Mouse (Mus musculus) heart, embryonic 14.5 days (tissue): Measurements from ENCODE around the gene Tiprl. TPM values are rescaled to one million over a fixed set of nuclear protein-coding genes. Genes with fewer than 3 reads are reported as not detected.

Experiments used
- ATAC-seq: fragments of 200-750 bp; cut with Nextera tagmentation; 2 replicates; pipeline ENCODE4 v1.8.0; 2017; ENCODE audit warnings: low read depth, moderate TSS enrichment; ENCODE audit not compliant: insufficient number of reproducible peaks, insufficient read depth, low FRiP score
- H3K27ac ChIP-seq, 2 experiments: fragments of 200-500 bp in 1 of 2; fragments of 300-500 bp in 1 of 2; sonication (generic) in 1 of 2; replicated peaks in 1 of 2; 2 replicates each; pipeline ENCODE4 v1.5.1; 2012 to 2014; ENCODE audit warnings: low read depth in 2 of 2, low read length in 2 of 2, control low read depth in 1 of 2, mild to moderate bottlenecking in 1 of 2, mixed read lengths in 1 of 2; ENCODE audit not compliant: control insufficient read depth in 1 of 2, insufficient read depth in 1 of 2
- H3K27me3 ChIP-seq: fragments of 300-500 bp; sonication (generic); 2 replicates; pipeline ENCODE4 v1.6.1; 2014; ENCODE audit warnings: mild to moderate bottlenecking, low read length, control low read depth; ENCODE audit not compliant: control insufficient read depth, insufficient read depth
- H3K36me3 ChIP-seq: fragments of 300-500 bp; sonication (generic); 2 replicates; pipeline ENCODE4 v1.6.1; 2014; ENCODE audit warnings: mild to moderate bottlenecking, control low read depth, low read length, mixed read lengths; ENCODE audit not compliant: control insufficient read depth, insufficient read depth
- H3K4me1 ChIP-seq, 2 experiments: fragments of 200-500 bp in 1 of 2; fragments of 300-500 bp in 1 of 2; sonication (generic) in 1 of 2; 2 replicates each; pipeline ENCODE4 v1.6.1; 2012 to 2014; ENCODE audit warnings: low read length in 2 of 2, control low read depth in 1 of 2, mixed read lengths in 1 of 2; ENCODE audit not compliant: control insufficient read depth in 2 of 2, insufficient read depth in 2 of 2
- H3K4me2 ChIP-seq: fragments of 300-500 bp; sonication (generic); 2 replicates; pipeline ENCODE4 v1.6.1; 2014; ENCODE audit warnings: mild to moderate bottlenecking, low read length
- H3K4me3 ChIP-seq, 2 experiments: fragments of 200-500 bp in 1 of 2; fragments of 300-500 bp in 1 of 2; sonication (generic) in 1 of 2; 2 replicates each; pipeline ENCODE4 v1.5.1; 2012 to 2014; ENCODE audit warnings: low read length in 2 of 2, mild to moderate bottlenecking in 2 of 2, control low read depth in 1 of 2, low read depth in 1 of 2, moderate library complexity in 1 of 2; ENCODE audit not compliant: control insufficient read depth in 1 of 2, insufficient read depth in 1 of 2
- H3K9ac ChIP-seq: fragments of 300-500 bp; sonication (generic); 2 replicates; pipeline ENCODE4 v1.6.1; 2014; ENCODE audit warnings: mild to moderate bottlenecking, low read length
- H3K9me3 ChIP-seq: fragments of 300-500 bp; sonication (generic); 2 replicates; pipeline ENCODE4 v1.6.1; 2016; ENCODE audit warnings: low read length, control low read depth; ENCODE audit not compliant: control insufficient read depth
- WGBS: fragments of 180-500 bp; shearing (Covaris S2); extraction: QIAGEN DNeasy Blood & Tissue Kit; methylation state at CpG from one replicate; pipeline ENCODE4 v1.1.7; 2014; 5-methylcytosine and 5-hydroxymethylcytosine counted together
- polyA plus RNA-seq: library from polyadenylated mRNA; unstranded; fragments of >200 nt; fragmentation: Nextera tagmentation; extraction: Ambion mirVana; gene quantifications from 2 replicates; pipeline ENCODE4 v1.2.1, GENCODE M21; 2014

Tiprl gene
- polyA plus RNA-seq, 1 experiment from 2014 or later: 89.7 TPM

- no peak overlapping the region for H3K9ac ChIP-seq
- no peak overlapping the region for H3K4me2 ChIP-seq
- WGBS: 81% methylated on average over 6 of the region's 6 CpGs
- no peaks in the 10 kb centered on the region for H3K9me3 ChIP-seq
- no peaks in the 10 kb centered on the region for H3K4me1 ChIP-seq
- no peak overlapping the region for H3K4me3 ChIP-seq
- no peaks in the 10 kb centered on the region for H3K36me3 ChIP-seq
- no peak overlapping the region for H3K27ac ChIP-seq
- no peaks in the 10 kb centered on the region for H3K27me3 ChIP-seq
- ATAC-seq: no peak
Observed at GRCm38 (mm10) chr1:165274946-165275345, 38.1 kb upstream of the Tiprl start.

DNA sequence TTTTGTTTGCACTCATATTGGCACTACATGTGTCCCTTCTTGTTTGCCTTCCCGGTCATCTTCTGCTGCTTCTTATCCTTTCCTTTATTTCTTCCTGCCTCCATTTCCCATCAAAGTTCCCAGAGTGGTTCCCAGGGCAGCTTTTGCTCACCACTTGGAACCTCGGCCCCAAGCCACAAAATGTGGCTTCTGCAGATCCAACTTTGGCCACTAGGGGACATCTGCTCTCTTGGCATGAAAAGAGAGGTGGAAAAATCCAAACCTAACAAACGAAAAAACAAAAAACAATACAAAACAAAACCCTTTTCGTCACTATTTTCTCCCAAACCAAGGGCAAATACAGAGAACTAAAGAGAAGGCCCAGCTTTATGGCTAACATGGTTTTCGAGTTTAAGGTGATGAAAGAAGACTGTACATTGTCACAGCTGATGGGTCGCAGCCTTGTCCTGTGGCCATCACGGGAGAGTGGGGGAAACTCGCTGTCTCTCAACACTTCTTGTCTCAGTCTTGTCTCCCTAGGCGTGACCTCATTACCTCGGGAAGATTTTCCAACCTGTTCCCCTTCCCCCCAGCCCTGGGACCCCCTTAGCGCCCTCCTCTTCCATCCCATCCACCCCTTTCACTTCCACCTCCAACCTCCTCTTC lies 15.4 kb upstream of the Tiprl start:
- no peak for ATAC-seq
- Histone ChIP-seq H3K9me3 (no peaks in the 10 kb centered on the region), H3K4me3 (peak overlapping the region; percentile 12 to 30; a peak in 2 of 4 replicates), H3K36me3 (no peaks in the 10 kb centered on the region), H3K9ac (peak overlapping the region; percentile 45; the same call in 1 of the 2 replicates), H3K4me2 (peak overlapping the region; percentile 60), H3K4me1 (no peaks in the 10 kb centered on the region), H3K27ac (no peak overlapping the region), H3K27me3 (no peaks in the 10 kb centered on the region)
- WGBS: 21% methylated on average over 11 of the region's 11 CpGs

- H3K9ac ChIP-seq: no peak overlapping the region
- WGBS: 69% methylated on average over 2 of the region's 2 CpGs
- H3K27me3 ChIP-seq: no peaks in the 10 kb centered on the region
- H3K36me3 ChIP-seq: no peaks in the 10 kb centered on the region
- H3K4me3 ChIP-seq: no peak overlapping the region
- no peak overlapping the region for H3K27ac ChIP-seq
- no peak overlapping the region for H3K4me2 ChIP-seq
- H3K9me3 ChIP-seq: no peaks in the 10 kb centered on the region
- ATAC-seq: no peak
- H3K4me1 ChIP-seq: no peaks in the 10 kb centered on the region
Observed at GRCm38 (mm10) chr1:165250546-165250945, 13.8 kb upstream of the Tiprl start.

- no peaks in the 10 kb centered on the region for H3K27me3 ChIP-seq
- no peak overlapping the region for H3K27ac ChIP-seq
- no peak overlapping the region for H3K9ac ChIP-seq
- H3K36me3 ChIP-seq: no peaks in the 10 kb centered on the region
- no peaks in the 10 kb centered on the region for H3K9me3 ChIP-seq
- ATAC-seq: no peak
- H3K4me3 ChIP-seq: no peak overlapping the region
- no peaks in the 10 kb centered on the region for H3K4me1 ChIP-seq
- WGBS: 37% methylated on average over 4 of the region's 4 CpGs
- H3K4me2 ChIP-seq: no peak overlapping the region
Observed at GRCm38 (mm10) chr1:165248842-165249241, 12.0 kb upstream of the Tiprl start.

DNA sequence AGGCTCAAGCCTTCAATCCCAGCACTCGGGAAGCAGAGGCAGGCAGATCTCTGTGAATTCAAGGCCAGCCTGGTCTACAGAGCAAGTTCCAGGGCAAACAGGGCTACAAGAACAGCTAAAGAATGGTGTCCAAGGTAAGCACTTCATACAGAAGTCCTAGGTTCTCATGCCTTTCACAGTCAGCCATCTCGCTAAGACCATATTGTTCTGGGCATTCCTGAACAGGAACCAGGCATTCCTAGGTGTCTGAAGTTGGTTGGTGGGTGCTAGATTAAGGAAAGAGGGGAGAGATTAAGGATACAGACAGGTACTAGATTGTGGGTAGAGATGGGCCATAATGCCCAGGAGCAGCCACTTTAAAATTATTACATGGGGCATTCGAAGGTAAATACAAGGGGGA lies 11.0 kb upstream of the Tiprl start:
- no peak overlapping the region for H3K27ac ChIP-seq

DNA sequence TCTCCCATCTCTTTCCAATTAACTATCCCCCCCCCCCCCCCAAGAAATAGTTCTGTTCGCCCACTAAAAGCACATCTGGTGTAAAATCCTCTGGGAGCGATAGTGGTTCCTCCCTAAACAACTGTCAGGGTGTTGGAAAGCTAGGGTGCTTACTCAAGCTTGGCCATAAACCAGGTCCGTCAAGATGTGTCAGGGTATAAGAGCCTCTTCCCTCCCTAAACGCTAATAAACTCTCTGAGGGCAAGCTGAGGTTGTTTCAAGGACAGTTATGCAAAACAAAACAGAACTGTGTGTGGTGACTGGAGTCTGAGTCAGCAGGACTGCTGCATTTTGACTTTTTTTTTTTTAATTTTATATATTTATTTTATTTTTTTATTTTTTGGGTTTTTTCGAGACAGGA lies 10.3 kb upstream of the Tiprl start:
- no peak overlapping the region for H3K4me2 ChIP-seq
- no peaks in the 10 kb centered on the region for H3K27me3 ChIP-seq
- no peaks in the 10 kb centered on the region for H3K9me3 ChIP-seq
- H3K36me3 ChIP-seq: no peaks in the 10 kb centered on the region
- H3K9ac ChIP-seq: no peak overlapping the region
- 74% methylated on average over 5 of the region's 5 CpGs for WGBS
- H3K4me3 ChIP-seq: no peak overlapping the region
- no peak overlapping the region for H3K27ac ChIP-seq
- no peak for ATAC-seq
- H3K4me1 ChIP-seq: no peaks in the 10 kb centered on the region

More for the DNA sequence above, 11.0 kb upstream of the Tiprl start:
- Histone ChIP-seq H3K9me3 (no peaks in the 10 kb centered on the region), H3K9ac (no peak overlapping the region), H3K27me3 (no peaks in the 10 kb centered on the region), H3K36me3 (no peaks in the 10 kb centered on the region), H3K4me1 (no peaks in the 10 kb centered on the region), H3K4me3 (no peak overlapping the region), H3K4me2 (no peak overlapping the region)
- ATAC-seq: no peak
- WGBS: 87% methylated on average over 3 of the region's 3 CpGs

GRCm38 (mm10) chr1:165246587-165246986 lies 9.8 kb upstream of the Tiprl start:
- H3K9me3 ChIP-seq: no peaks in the 10 kb centered on the region
- WGBS: 85% methylated on average over 5 of the region's 5 CpGs
- H3K4me3 ChIP-seq: no peak overlapping the region
- no peaks in the 10 kb centered on the region for H3K27me3 ChIP-seq
- H3K27ac ChIP-seq: no peak overlapping the region
- H3K36me3 ChIP-seq: no peaks in the 10 kb centered on the region
- no peak overlapping the region for H3K9ac ChIP-seq
- ATAC-seq: no peak
- H3K4me1 ChIP-seq: no peaks in the 10 kb centered on the region
- H3K4me2 ChIP-seq: no peak overlapping the region

- Histone ChIP-seq H3K27ac (peak overlapping the region; percentile 87 to 98), H3K4me2 (peak overlapping the region; percentile 82), H3K27me3 (no peaks in the 10 kb centered on the region), H3K4me3 (peak overlapping the region; percentile 61 to 92), H3K36me3 (no peaks in the 10 kb centered on the region), H3K9ac (peak overlapping the region; percentile 92), H3K9me3 (no peaks in the 10 kb centered on the region), H3K4me1 (peaks cover 6 to 22% of the 10 kb centered on the region in 2 experiments; a peak in 3 of 4 replicates)
- 9% methylated on average over 10 of the region's 10 CpGs for WGBS
- ATAC-seq: no peak
Observed at GRCm38 (mm10) chr1:165235846-165236245, 950 bp downstream of the Tiprl start.
